Mouse (Mus musculus) limb, embryonic 12.5 days (tissue): ENCODE data around the gene Rnase4. TPM values are rescaled to one million over a fixed set of nuclear protein-coding genes. Genes with fewer than 3 reads are reported as not detected.

Experiments
- ATAC-seq: fragments of 200-750 bp; cut with Nextera tagmentation; 2 replicates; pipeline ENCODE4 v1.8.0; 2017; ENCODE audit warnings: low read depth, moderate TSS enrichment; ENCODE audit not compliant: insufficient number of reproducible peaks, insufficient read depth, low FRiP score, low TSS enrichment
- H3K27ac ChIP-seq: fragments of 300-500 bp; sonication (generic); 2 replicates; pipeline ENCODE4 v1.5.1; 2016; ENCODE audit warnings: mild to moderate bottlenecking, moderate library complexity
- H3K27me3 ChIP-seq: fragments of 300-500 bp; sonication (generic); 2 replicates; pipeline ENCODE4 v1.6.1; 2016; ENCODE audit warnings: mild to moderate bottlenecking, moderate library complexity
- H3K36me3 ChIP-seq: fragments of 300-500 bp; sonication (generic); 2 replicates; pipeline ENCODE4 v1.6.1; 2016; ENCODE audit warnings: mild to moderate bottlenecking, moderate library complexity
- H3K4me1 ChIP-seq: fragments of 300-500 bp; sonication (generic); replicated peaks from 2 replicates; pipeline ENCODE4 v1.6.1; 2016
- H3K4me2 ChIP-seq: fragments of 300-500 bp; sonication (generic); 2 replicates; pipeline ENCODE4 v1.6.1; 2016; ENCODE audit warnings: mild to moderate bottlenecking, moderate library complexity
- H3K4me3 ChIP-seq: fragments of 300-500 bp; sonication (generic); replicated peaks from 2 replicates; pipeline ENCODE4 v1.5.1; 2016; ENCODE audit warnings: mild to moderate bottlenecking
- H3K9ac ChIP-seq: fragments of 300-500 bp; sonication (generic); replicated peaks from 2 replicates; pipeline ENCODE4 v1.6.1; 2016; ENCODE audit warnings: mild to moderate bottlenecking, moderate library complexity
- H3K9me3 ChIP-seq: fragments of 300-500 bp; sonication (generic); 2 replicates; pipeline ENCODE4 v1.6.1; 2016; ENCODE audit warnings: mild to moderate bottlenecking, moderate library complexity
- WGBS: fragments of 180-500 bp; shearing (Covaris S2); methylation state at CpG from one replicate; pipeline ENCODE4 v1.1.7; 2016; 5-methylcytosine and 5-hydroxymethylcytosine counted together
- polyA plus RNA-seq: library from polyadenylated mRNA; unstranded; fragments of >200 nt; fragmentation: Nextera tagmentation; extraction: Ambion mirVana; gene quantifications from 2 replicates; pipeline ENCODE4 v1.2.1, GENCODE M21; 2016

The Rnase4 gene
- polyA plus RNA-seq, 1 experiment from 2014 or later, result 14.1 TPM

GRCm38 (mm10) chr14:51069617-51070016 is 21.3 kb upstream of the Rnase4 start:
- Histone ChIP-seq H3K4me3 (no peak overlapping the region), H3K4me1 (no peaks in the 10 kb centered on the region), H3K27ac (no peak overlapping the region), H3K27me3 (no peaks in the 10 kb centered on the region), H3K9ac (no peak overlapping the region), H3K4me2 (no peak overlapping the region), H3K36me3 (no peaks in the 10 kb centered on the region), H3K9me3 (no peaks in the 10 kb centered on the region)
- WGBS, result 94% methylated on average over 2 of the region's 2 CpGs
- ATAC-seq, result no peak

- H3K9ac ChIP-seq, result no peak within 1 kb of the TSS
- no peaks in the 10 kb centered on the region for H3K27me3 ChIP-seq
- H3K4me2 ChIP-seq, result no peak within 1 kb of the TSS
- ATAC-seq, result no peak
- H3K27ac ChIP-seq, result no peak within 1 kb of the TSS
- 88% methylated on average over 3 of the region's 3 CpGs for WGBS
- no peaks in the 10 kb centered on the region for H3K9me3 ChIP-seq
- H3K36me3 ChIP-seq, result no peaks in the 10 kb centered on the region
- no peaks in the 10 kb centered on the region for H3K4me1 ChIP-seq
- no peak within 1 kb of the TSS for H3K4me3 ChIP-seq
These were observed 16.5 kb upstream of the Rnase4 start, which contains the start of gene Olfr750 for GRCm38 (mm10) chr14:51074335-51074734. TSS of gene Olfr750 (minus strand) at chr14:51074435.

- Histone ChIP-seq H3K9me3 (no peaks in the 10 kb centered on the region), H3K27me3 (peaks cover 42% of the 10 kb centered on the region), H3K4me3 (no peak overlapping the region), H3K9ac (no peak overlapping the region), H3K27ac (no peak overlapping the region), H3K36me3 (no peaks in the 10 kb centered on the region), H3K4me1 (peaks cover 9% of the 10 kb centered on the region; the same call in 1 of the 2 replicates), H3K4me2 (no peak overlapping the region)
- no peak for ATAC-seq
- 84% methylated on average over 1 of the region's 1 CpGs for WGBS
These were observed 11.7 kb upstream of the Rnase4 start for GRCm38 (mm10) chr14:51079180-51079579.

GRCm38 (mm10) chr14:51081035-51081434 is 9.8 kb upstream of the Rnase4 start:
- ATAC-seq, result no peak
- 85% methylated on average over 2 of the region's 2 CpGs for WGBS

GRCm38 (mm10) chr14:51082599-51083581 is 8.0 kb upstream of the Rnase4 start:
- ATAC-seq, result 0 out of 2 replicates have a peak, but pooled peaks have one; percentile 55
- Histone ChIP-seq H3K4me1 (peaks cover 9% of the 10 kb centered on the region; the same call in 1 of the 2 replicates), H3K4me2 (peak overlapping the region; percentile 89), H3K9me3 (no peaks in the 10 kb centered on the region), H3K36me3 (no peaks in the 10 kb centered on the region), H3K27ac (no peak overlapping the region), H3K4me3 (peak overlapping the region; percentile 55), H3K9ac (peak overlapping the region; percentile 67), H3K27me3 (peaks cover 45% of the 10 kb centered on the region)
- WGBS, result 2% methylated on average over 40 of the region's 40 CpGs

More at GRCm38 (mm10) chr14:51081035-51081434, 9.8 kb upstream of the Rnase4 start:
- H3K27ac ChIP-seq, result no peak overlapping the region
- H3K9me3 ChIP-seq, result no peaks in the 10 kb centered on the region
- no peak overlapping the region for H3K9ac ChIP-seq
- H3K27me3 ChIP-seq, result peaks cover 45% of the 10 kb centered on the region
- no peak overlapping the region for H3K4me3 ChIP-seq
- no peak overlapping the region for H3K4me2 ChIP-seq
- peaks cover 9% of the 10 kb centered on the region; the same call in 1 of the 2 replicates for H3K4me1 ChIP-seq
- no peaks in the 10 kb centered on the region for H3K36me3 ChIP-seq

GRCm38 (mm10) chr14:51083805-51084204 is 7.1 kb upstream of the Rnase4 start:
- peak overlapping the region; percentile 55 for H3K4me3 ChIP-seq
- H3K36me3 ChIP-seq, result no peaks in the 10 kb centered on the region
- peaks cover 45% of the 10 kb centered on the region for H3K27me3 ChIP-seq
- H3K27ac ChIP-seq, result no peak overlapping the region
- no peak for ATAC-seq
- no peak overlapping the region for H3K9ac ChIP-seq
- H3K9me3 ChIP-seq, result no peaks in the 10 kb centered on the region
- peak overlapping the region; percentile 89 for H3K4me2 ChIP-seq
- H3K4me1 ChIP-seq, result peaks cover 11% of the 10 kb centered on the region; the same call in 1 of the 2 replicates
- 11% methylated on average over 7 of the region's 7 CpGs for WGBS

GRCm38 (mm10) chr14:51085086-51085485 is 5.8 kb upstream of the Rnase4 start:
- H3K9me3 ChIP-seq, result no peaks in the 10 kb centered on the region
- 65% methylated on average over 2 of the region's 2 CpGs for WGBS

GRCm38 (mm10) chr14:51085911-51086310 is 5.0 kb upstream of the Rnase4 start:
- ATAC-seq, result no peak
- no peak overlapping the region for H3K27ac ChIP-seq
- peaks cover 11% of the 10 kb centered on the region; the same call in 1 of the 2 replicates for H3K4me1 ChIP-seq
- H3K4me3 ChIP-seq, result no peak overlapping the region
- H3K36me3 ChIP-seq, result no peaks in the 10 kb centered on the region
- no peak overlapping the region for H3K4me2 ChIP-seq
- 81% methylated on average over 4 of the region's 4 CpGs for WGBS
- H3K9ac ChIP-seq, result no peak overlapping the region
- no peaks in the 10 kb centered on the region for H3K9me3 ChIP-seq
- peaks cover 32% of the 10 kb centered on the region for H3K27me3 ChIP-seq

More at GRCm38 (mm10) chr14:51085086-51085485, 5.8 kb upstream of the Rnase4 start:
- Histone ChIP-seq H3K4me1 (peaks cover 11% of the 10 kb centered on the region; the same call in 1 of the 2 replicates), H3K27ac (no peak overlapping the region), H3K4me2 (no peak overlapping the region), H3K9ac (no peak overlapping the region), H3K27me3 (peaks cover 41% of the 10 kb centered on the region), H3K36me3 (no peaks in the 10 kb centered on the region), H3K4me3 (no peak overlapping the region)
- ATAC-seq, result no peak

- Histone ChIP-seq H3K4me2 (peak overlapping the region; percentile 68), H3K9me3 (no peaks in the 10 kb centered on the region), H3K4me1 (peaks cover 11% of the 10 kb centered on the region; the same call in 1 of the 2 replicates), H3K27ac (no peak overlapping the region), H3K27me3 (peaks cover 16% of the 10 kb centered on the region), H3K4me3 (peak overlapping the region; percentile 59), H3K36me3 (no peaks in the 10 kb centered on the region), H3K9ac (no peak overlapping the region)
- WGBS, result 11% methylated on average over 9 of the region's 9 CpGs
- ATAC-seq, result no peak
These were observed 3.1 kb upstream of the Rnase4 start for GRCm38 (mm10) chr14:51087762-51088161.

- ATAC-seq, result peak; percentile 19; the same call in 1 of the 2 replicates
- Histone ChIP-seq H3K9ac (peak overlapping the region; percentile 51), H3K4me2 (peak overlapping the region; percentile 68), H3K4me1 (0 out of 2 replicates have a peak, but pooled peaks cover 7% of the 10 kb centered on the region), H3K4me3 (peak overlapping the region; percentile 59), H3K27ac (peak overlapping the region; percentile 75), H3K36me3 (no peaks in the 10 kb centered on the region), H3K27me3 (peaks cover 10% of the 10 kb centered on the region; the same call in 1 of the 2 replicates), H3K9me3 (no peaks in the 10 kb centered on the region)
- 1% methylated on average over 23 of the region's 23 CpGs for WGBS
These were observed 2.5 kb upstream of the Rnase4 start for GRCm38 (mm10) chr14:51088166-51088969.
